Mouse (Mus musculus) G1E (cell line): ENCODE results near the gene Gga1. TPM values are rescaled to one million over a fixed set of nuclear protein-coding genes. Genes with fewer than 3 reads are reported as not detected.
"Not testable (repeated sequence)": the region's sequence is repeated elsewhere in the genome, so short reads cannot be mapped to it uniquely, and the experiment has no call there.

Experiments
- ATAC-seq: 2 replicates; pipeline ENCODE4 v1.8.0; 2016; ENCODE audit warnings: mild to moderate bottlenecking; ENCODE audit not compliant: insufficient number of reproducible peaks, poor library complexity, low FRiP score, severe bottlenecking; ENCODE audit errors: extremely low read depth
- DNase-seq: peaks from one replicate; pipeline ENCODE4 v3.0.0; 2012; ENCODE audit warnings: low spot score
- H3K27me3 ChIP-seq: 2 replicates; pipeline ENCODE4 v1.6.1; 2012; ENCODE audit warnings: mild to moderate bottlenecking, low read length, inconsistent platforms; ENCODE audit not compliant: insufficient read depth
- H3K36me3 ChIP-seq: replicated peaks from 2 replicates; pipeline ENCODE3; 2012; ENCODE audit warnings: mild to moderate bottlenecking, inconsistent platforms
- H3K4me1 ChIP-seq: 2 replicates; pipeline ENCODE4 v1.6.1; 2012; ENCODE audit warnings: low read depth, low read length, inconsistent platforms, mixed read lengths; ENCODE audit not compliant: insufficient read depth
- H3K4me3 ChIP-seq: 2 replicates; pipeline ENCODE4 v1.5.1; 2012; ENCODE audit warnings: low read depth, mild to moderate bottlenecking, inconsistent platforms, low read length, moderate library complexity, mixed read lengths
- H3K9me3 ChIP-seq: replicated peaks from 2 replicates; pipeline ENCODE4 v1.6.1; 2012; ENCODE audit warnings: inconsistent platforms
- CTCF ChIP-seq: IDR thresholded peaks from 2 replicates; pipeline ENCODE4 v1.5.1; 2012; ENCODE audit warnings: low read depth, low read length, inconsistent platforms, mixed read lengths
- GATA1 ChIP-seq: IDR thresholded peaks from 2 replicates; pipeline ENCODE4 v1.6.1; 2012; ENCODE audit warnings: borderline replicate concordance, low read length, inconsistent platforms, mixed read lengths
- GATA2 ChIP-seq: IDR thresholded peaks from 2 replicates; pipeline ENCODE4 v1.6.1; 2012; ENCODE audit warnings: low read depth, low read length, inconsistent platforms, borderline replicate concordance
- POLR2AphosphoS5 ChIP-seq: IDR thresholded peaks from 2 replicates; pipeline ENCODE4 v1.6.1; 2012; ENCODE audit warnings: low read depth, low read length, inconsistent platforms; ENCODE audit not compliant: insufficient replicate concordance
- TAL1 ChIP-seq: conservative IDR thresholded peaks from 2 replicates; pipeline ENCODE4 v1.6.1; 2012; ENCODE audit warnings: low read depth, low read length, inconsistent platforms, mixed read lengths
- polyA plus RNA-seq: library from polyadenylated mRNA; stranded (reverse); fragments of >175 nt; gene quantifications from 2 replicates; pipeline ENCODE4 v1.2.3, GENCODE M21; 2012
- total RNA-seq, 2 experiments: library from RNA; stranded (forward) in 1 of 2; stranded (reverse) in 1 of 2; fragments of 200-1000 nt in 1 of 2; fragments of >200 nt in 1 of 2; fragmentation: Nextera tagmentation in 1 of 2; gene quantifications; 2 replicates each; pipeline ENCODE4 v1.2.3; 2014 to 2017

Gga1 gene
- total and polyA plus RNA-seq, 3 experiments = 10.0 to 158 (median 52.6) TPM

GRCm38 (mm10) chr15:78873803-78874435 lies 3.1 kb upstream of the Gga1 start:
- peaks cover under 1% of the 10 kb centered on the region for H3K36me3 ChIP-seq
- no peak for DNase-seq
- ATAC-seq = no peak
- H3K9me3 ChIP-seq = no peaks in the 10 kb centered on the region
- TF ChIP-seq GATA1 (no peak), CTCF (no peak), TAL1 (no peak), POLR2AphosphoS5 (no peak), GATA2 (no peak)
- no peak overlapping the region for H3K4me3 ChIP-seq
- H3K27me3 ChIP-seq = peaks cover 1% of the 10 kb centered on the region; the same call in 1 of the 2 replicates
- H3K4me1 ChIP-seq = peaks cover 54% of the 10 kb centered on the region

DNA sequence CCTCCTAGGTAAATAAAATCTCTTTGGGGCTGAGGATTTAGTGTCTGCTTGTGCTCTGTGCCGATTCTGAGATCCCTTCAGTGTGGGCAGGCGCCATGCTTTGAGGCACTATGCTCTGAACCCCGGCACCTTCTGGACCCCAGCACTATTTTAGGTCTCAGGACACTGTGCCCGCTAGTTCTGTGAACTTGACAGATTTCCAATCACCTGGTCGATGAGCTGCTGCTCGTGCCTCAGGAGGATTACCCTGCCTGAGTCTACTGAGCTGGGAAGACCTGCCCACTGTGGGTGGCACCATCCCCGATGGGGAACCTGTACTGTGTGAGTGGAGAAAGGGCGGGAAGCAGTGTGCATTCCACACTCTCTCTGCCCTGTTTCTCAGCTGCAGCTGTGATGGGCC lies 2.0 kb upstream of the Gga1 start:
- TF ChIP-seq TAL1 (no peak), CTCF (no peak), POLR2AphosphoS5 (no peak), GATA2 (no peak), GATA1 (no peak)
- peaks cover 11% of the 10 kb centered on the region for H3K36me3 ChIP-seq
- no peak overlapping the region for H3K4me3 ChIP-seq
- H3K9me3 ChIP-seq = no peaks in the 10 kb centered on the region
- H3K27me3 ChIP-seq = no peaks in the 10 kb centered on the region
- peaks cover 64% of the 10 kb centered on the region for H3K4me1 ChIP-seq
- ATAC-seq = no peak
- no peak for DNase-seq

- ATAC-seq (no peak), DNase-seq (no peak)
- Histone ChIP-seq H3K27me3 (no peaks in the 10 kb centered on the region), H3K36me3 (peaks cover 17% of the 10 kb centered on the region), H3K4me1 (peaks cover 68% of the 10 kb centered on the region), H3K4me3 (peak overlapping the region; percentile 85; the same call in 1 of the 2 replicates), H3K9me3 (no peaks in the 10 kb centered on the region)
- no peak for TF ChIP-seq TAL1
- TF ChIP-seq POLR2AphosphoS5 = no peak
- TF ChIP-seq CTCF = no peak
- TF ChIP-seq GATA1 = no peak
- TF ChIP-seq GATA2 = no peak
These were observed 1.5 kb upstream of the Gga1 start for GRCm38 (mm10) chr15:78875537-78875936.

DNA sequence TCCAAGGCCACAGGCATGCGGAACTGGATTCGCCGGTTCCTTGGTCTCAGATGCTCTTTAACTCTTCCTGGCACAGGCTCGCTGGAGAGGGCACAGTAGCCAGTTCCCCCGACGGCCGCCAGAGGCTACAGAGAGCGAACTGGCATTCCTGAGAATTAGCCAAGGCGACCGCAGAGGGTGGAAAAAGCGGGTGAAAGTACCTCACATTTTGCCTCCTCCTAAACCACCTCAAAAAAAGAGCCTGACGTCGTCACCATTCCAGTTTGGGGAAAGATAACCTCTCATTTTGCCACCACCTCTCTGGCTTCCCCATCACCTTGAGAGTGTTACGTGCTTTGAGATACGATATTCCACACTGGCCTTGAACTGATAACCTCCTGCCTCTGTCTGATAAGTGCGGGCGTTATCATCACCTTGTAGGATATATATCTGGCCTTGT lies 713 bp upstream of the Gga1 start:
- peak overlapping the region; percentile 85 for H3K4me3 ChIP-seq
- H3K4me1 ChIP-seq = peaks cover 75% of the 10 kb centered on the region
- H3K27me3 ChIP-seq = no peaks in the 10 kb centered on the region
- peak; percentile 48 for ATAC-seq
- H3K9me3 ChIP-seq = no peaks in the 10 kb centered on the region
- peak; percentile 88 for TF ChIP-seq TAL1
- peak; percentile 63 for TF ChIP-seq CTCF
- TF ChIP-seq GATA2 = no peak
- DNase-seq = peak; percentile 62
- peaks cover 24% of the 10 kb centered on the region for H3K36me3 ChIP-seq

- no peaks in the 10 kb centered on the region for H3K9me3 ChIP-seq
- peaks cover 40% of the 10 kb centered on the region for H3K36me3 ChIP-seq
- H3K27me3 ChIP-seq = no peaks in the 10 kb centered on the region
- H3K4me3 ChIP-seq = peak overlapping the region; percentile 85
- TF ChIP-seq CTCF (no peak), GATA1 (no peak), TAL1 (no peak), POLR2AphosphoS5 (no peak), GATA2 (no peak)
- DNase-seq (no peak), ATAC-seq (no peak)
- H3K4me1 ChIP-seq = peaks cover 72% of the 10 kb centered on the region
These were observed 910 bp downstream of the Gga1 start for GRCm38 (mm10) chr15:78877810-78878390.

DNA sequence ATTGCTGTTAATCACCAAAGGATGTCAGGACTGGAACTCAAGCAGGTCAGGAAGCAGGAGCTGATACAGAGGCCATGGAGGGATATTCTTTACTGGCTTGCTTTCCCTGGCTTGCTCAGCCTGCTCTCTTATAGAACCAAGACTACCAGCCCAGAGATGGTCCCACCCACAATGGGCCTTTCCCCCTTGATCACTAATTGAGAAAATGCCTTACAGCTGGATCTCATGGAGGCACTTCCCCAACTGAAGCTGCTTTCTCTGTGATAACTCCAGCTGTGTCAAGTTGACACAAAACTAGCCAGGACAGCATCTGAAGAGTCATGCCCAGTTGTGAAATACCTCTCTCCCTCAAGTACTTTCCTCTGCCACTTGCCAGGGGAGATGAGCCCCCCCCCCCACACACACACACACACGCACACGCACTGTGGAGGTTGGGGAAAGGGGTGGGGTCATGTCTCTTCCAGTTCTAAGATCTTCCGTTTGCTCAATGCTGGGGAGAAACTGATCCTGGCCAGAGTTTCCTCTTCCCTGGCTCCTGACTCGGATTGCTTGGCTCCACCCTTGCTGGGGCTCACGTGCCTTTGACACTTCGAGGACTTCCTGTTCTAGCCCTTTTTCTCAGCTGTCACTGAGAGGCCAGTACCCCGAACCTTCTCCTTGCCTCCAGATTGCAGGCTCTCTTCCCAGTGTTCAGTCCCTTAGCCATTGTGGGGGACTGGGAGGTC lies 2.0 kb downstream of the Gga1 start:
- DNase-seq, H3K9me3 ChIP-seq, H3K27me3 ChIP-seq: not testable (repeated sequence)
- peaks cover 72% of the 10 kb centered on the region for H3K4me1 ChIP-seq
- peaks cover 51% of the 10 kb centered on the region for H3K36me3 ChIP-seq
- peak overlapping the region; percentile 28; the same call in 1 of the 2 replicates for H3K4me3 ChIP-seq
- ATAC-seq = 0 out of 2 replicates have a peak, but pooled peaks have one; percentile 16

- Histone ChIP-seq H3K4me3 (no peak overlapping the region), H3K4me1 (peaks cover 61% of the 10 kb centered on the region), H3K36me3 (peaks cover 64% of the 10 kb centered on the region), H3K9me3 (no peaks in the 10 kb centered on the region), H3K27me3 (no peaks in the 10 kb centered on the region)
- no peak for TF ChIP-seq GATA2
- TF ChIP-seq GATA1 = no peak
- TF ChIP-seq POLR2AphosphoS5 = no peak
- TF ChIP-seq CTCF = no peak
- no peak for TF ChIP-seq TAL1
- ATAC-seq (no peak), DNase-seq (no peak)
These were observed 3.4 kb downstream of the Gga1 start for GRCm38 (mm10) chr15:78880432-78880831.
